Mouse (Mus musculus) hindbrain, embryonic 12.5 days (tissue): ENCODE measurements around the gene Cyb5d2. TPM values are rescaled to one million over a fixed set of nuclear protein-coding genes. Genes with fewer than 3 reads are reported as not detected.

Source experiments
- ATAC-seq: fragments of 200-750 bp; cut with Nextera tagmentation; 2 replicates; pipeline ENCODE4 v1.8.0; 2017; ENCODE audit warnings: moderate TSS enrichment; ENCODE audit not compliant: low FRiP score
- H3K27ac ChIP-seq: fragments of 300-500 bp; sonication (generic); 2 replicates; pipeline ENCODE4 v1.5.1; 2016; ENCODE audit warnings: mild to moderate bottlenecking
- H3K27me3 ChIP-seq: fragments of 300-500 bp; sonication (generic); 2 replicates; pipeline ENCODE4 v1.6.1; 2016; ENCODE audit warnings: mild to moderate bottlenecking
- H3K36me3 ChIP-seq: fragments of 300-500 bp; sonication (generic); 2 replicates; pipeline ENCODE4 v1.6.1; 2016; ENCODE audit warnings: mild to moderate bottlenecking
- H3K4me1 ChIP-seq: fragments of 300-500 bp; sonication (generic); 2 replicates; pipeline ENCODE4 v1.6.1; 2016
- H3K4me2 ChIP-seq: fragments of 300-500 bp; sonication (generic); replicated peaks from 2 replicates; pipeline ENCODE4 v1.6.1; 2016; ENCODE audit warnings: mild to moderate bottlenecking
- H3K4me3 ChIP-seq: fragments of 300-500 bp; sonication (generic); 2 replicates; pipeline ENCODE4 v1.5.1; 2016; ENCODE audit warnings: mild to moderate bottlenecking
- H3K9ac ChIP-seq: fragments of 300-500 bp; sonication (generic); 2 replicates; pipeline ENCODE4 v1.6.1; 2016; ENCODE audit warnings: mild to moderate bottlenecking, moderate library complexity
- H3K9me3 ChIP-seq: fragments of 300-500 bp; sonication (generic); replicated peaks from 2 replicates; pipeline ENCODE4 v1.6.1; 2016; ENCODE audit warnings: mild to moderate bottlenecking
- WGBS: fragments of 180-500 bp; shearing (Covaris S2); methylation state at CpG from one replicate; pipeline ENCODE4 v1.1.7; 2016; 5-methylcytosine and 5-hydroxymethylcytosine counted together
- polyA plus RNA-seq: library from polyadenylated mRNA; unstranded; fragments of >200 nt; fragmentation: Nextera tagmentation; extraction: Ambion mirVana; gene quantifications from 2 replicates; pipeline ENCODE4 v1.2.1, GENCODE M21; 2016

Cyb5d2 gene
- 5.7 and 6.3 TPM in 2 replicates for polyA plus RNA-seq

DNA sequence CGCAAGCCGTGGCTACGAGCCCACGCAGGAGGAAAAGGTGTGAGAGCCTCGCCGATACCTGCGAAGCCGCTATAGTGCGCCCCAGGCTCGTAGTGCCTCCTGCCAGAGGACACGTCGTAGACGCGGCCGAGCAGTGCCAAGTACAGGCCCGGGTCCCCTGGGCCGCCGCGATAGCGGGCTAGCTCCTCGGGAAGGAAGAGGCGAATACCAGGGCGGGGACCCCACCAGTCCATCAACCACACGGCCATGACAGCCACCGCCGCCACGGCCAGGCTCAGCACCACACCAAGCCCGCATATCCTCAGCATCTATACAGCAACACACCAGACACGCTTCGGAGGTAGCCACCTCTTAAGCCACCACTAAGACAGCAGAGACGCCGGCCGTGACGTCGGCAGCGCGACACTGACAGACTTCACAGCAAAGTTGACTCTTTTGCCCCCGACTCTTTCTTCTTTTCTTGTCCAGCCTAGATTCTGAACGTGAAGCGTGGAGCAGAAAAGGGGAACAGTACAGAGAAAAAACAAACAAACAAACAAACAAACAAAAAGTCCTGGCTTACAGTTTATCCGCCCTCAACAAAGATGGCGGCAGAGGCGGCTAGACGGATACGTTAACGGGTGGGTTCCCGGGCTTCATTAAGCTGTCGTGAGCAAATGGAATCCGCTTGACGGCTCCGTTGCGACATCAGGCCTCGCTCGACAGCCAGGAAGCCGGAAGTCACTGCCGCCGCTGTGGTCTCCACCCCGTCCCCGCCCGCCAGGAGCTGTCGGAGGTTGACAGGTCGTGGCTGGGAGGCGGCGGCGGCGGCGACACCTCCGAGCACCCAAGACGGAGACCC lies at the start of gene Cyb5d2, which contains the start of gene Zzef1:
Gene Cyb5d2, minus strand, starts transcription at position 688 of the 841 bp plus-strand sequence.
Gene Zzef1, plus strand, starts transcription at position 772 of the 841 bp plus-strand sequence.
- Histone ChIP-seq H3K4me1 (peaks cover 12% of the 10 kb centered on the region), H3K27me3 (no peaks in the 10 kb centered on the region), H3K9ac (peak within 1 kb of the TSS; percentile 93), H3K9me3 (no peaks in the 10 kb centered on the region), H3K4me3 (peak within 1 kb of the TSS; percentile 99), H3K27ac (peak within 1 kb of the TSS; percentile 82), H3K4me2 (peak within 1 kb of the TSS; percentile 88), H3K36me3 (no peaks in the 10 kb centered on the region)
- ATAC-seq, result peak; percentile 93
- WGBS, result under 1% methylated on average over 69 of the region's 69 CpGs

DNA sequence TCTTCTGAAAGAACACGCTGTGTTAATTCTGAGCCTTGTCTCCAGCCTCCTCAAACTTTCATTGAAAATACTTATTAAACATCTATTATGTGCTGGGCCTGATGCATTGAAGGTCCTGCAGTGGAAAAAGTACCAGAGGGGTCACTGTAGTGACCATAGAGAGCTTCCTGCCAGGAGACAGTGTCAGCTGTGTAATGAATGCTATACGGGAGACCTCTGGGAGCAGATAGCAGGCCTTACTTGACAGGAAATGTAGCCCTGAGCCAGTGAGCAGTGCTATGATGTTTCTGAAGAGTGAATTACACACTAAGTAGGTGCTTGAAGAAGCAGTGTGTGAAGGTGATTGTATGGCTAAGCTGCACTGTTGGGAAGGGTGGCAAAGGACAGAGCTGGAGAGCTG lies 49.6 kb upstream of the Cyb5d2 start:
- peaks cover 54% of the 10 kb centered on the region for H3K36me3 ChIP-seq
- no peak overlapping the region for H3K4me2 ChIP-seq
- 95% methylated on average over 2 of the region's 2 CpGs for WGBS
- no peak overlapping the region for H3K27ac ChIP-seq
- no peak overlapping the region for H3K9ac ChIP-seq
- H3K4me1 ChIP-seq, result no peaks in the 10 kb centered on the region
- H3K9me3 ChIP-seq, result no peaks in the 10 kb centered on the region
- H3K27me3 ChIP-seq, result no peaks in the 10 kb centered on the region
- ATAC-seq, result no peak
- H3K4me3 ChIP-seq, result no peak overlapping the region

DNA sequence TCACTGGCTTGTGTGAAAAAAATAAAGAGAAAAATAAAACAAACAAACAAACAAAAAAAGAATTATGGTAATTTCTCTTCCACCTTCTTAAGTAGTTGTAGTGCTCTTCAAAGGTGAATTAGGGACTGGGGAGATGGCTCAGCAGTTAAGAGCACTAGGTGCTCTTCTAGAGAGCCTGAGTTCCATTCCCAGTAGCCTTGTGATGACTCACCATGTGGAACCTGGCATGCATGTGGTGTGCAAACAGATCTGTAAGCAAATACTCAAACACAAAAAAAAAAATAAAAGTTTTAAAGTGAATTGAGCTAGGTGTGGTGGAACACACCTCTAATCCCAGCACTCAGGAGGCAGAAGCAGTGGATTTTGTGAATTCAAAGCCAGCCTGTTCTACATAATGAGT lies 47.6 kb upstream of the Cyb5d2 start:
- H3K4me2 ChIP-seq, result no peak overlapping the region
- no peak overlapping the region for H3K4me3 ChIP-seq
- no peak for ATAC-seq
- H3K4me1 ChIP-seq, result no peaks in the 10 kb centered on the region
- no peaks in the 10 kb centered on the region for H3K27me3 ChIP-seq
- no peak overlapping the region for H3K27ac ChIP-seq
- H3K9ac ChIP-seq, result no peak overlapping the region
- no peaks in the 10 kb centered on the region for H3K9me3 ChIP-seq
- peaks cover 44% of the 10 kb centered on the region for H3K36me3 ChIP-seq

DNA sequence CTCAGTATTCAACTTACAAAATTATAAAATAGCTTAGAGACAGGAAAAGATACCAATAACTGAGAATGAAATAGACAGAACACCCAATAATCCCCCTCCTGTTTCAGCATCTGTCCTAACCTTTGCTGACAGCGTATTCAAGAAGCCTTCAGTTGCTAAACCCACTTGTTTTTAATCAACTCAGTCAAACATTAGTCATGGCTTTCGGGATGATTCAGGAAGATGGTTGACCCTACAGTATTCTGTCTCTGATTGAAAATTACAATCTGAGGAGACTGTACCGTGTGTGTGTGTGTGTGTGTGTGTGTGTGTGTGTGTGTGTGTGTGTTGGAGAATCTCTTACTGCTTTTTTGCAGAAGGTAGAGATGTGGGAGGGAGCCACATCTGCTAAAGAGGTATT lies 46.8 kb upstream of the Cyb5d2 start:
- Histone ChIP-seq H3K4me1 (no peaks in the 10 kb centered on the region), H3K27ac (no peak overlapping the region)

DNA sequence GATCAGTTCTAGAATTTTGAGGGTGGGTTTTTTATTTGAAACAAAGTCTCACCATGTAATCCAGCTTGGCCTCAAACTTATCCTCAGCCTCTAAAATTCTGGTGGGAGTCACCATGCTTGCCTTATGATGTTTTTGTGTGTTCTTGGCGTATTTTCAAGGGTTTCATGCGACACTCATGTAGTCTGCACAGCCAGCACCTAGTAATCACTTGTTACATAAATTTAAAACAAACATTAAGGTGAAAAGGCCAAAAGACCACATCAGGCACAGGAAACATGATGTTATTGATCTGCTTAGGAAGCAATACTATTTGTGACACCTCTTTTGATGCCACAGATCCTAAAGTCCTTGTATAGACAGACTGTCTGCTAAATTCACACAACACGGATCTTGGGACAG lies 33.9 kb upstream of the Cyb5d2 start:
- H3K4me1 ChIP-seq, result no peaks in the 10 kb centered on the region
- ATAC-seq, result no peak
- no peaks in the 10 kb centered on the region for H3K9me3 ChIP-seq
- no peak overlapping the region for H3K4me3 ChIP-seq
- no peak overlapping the region for H3K4me2 ChIP-seq
- WGBS, result 86% methylated on average over 3 of the region's 3 CpGs
- H3K27ac ChIP-seq, result no peak overlapping the region
- H3K9ac ChIP-seq, result no peak overlapping the region
- H3K36me3 ChIP-seq, result peaks cover 55% of the 10 kb centered on the region
- no peaks in the 10 kb centered on the region for H3K27me3 ChIP-seq

More for the DNA sequence above, 46.8 kb upstream of the Cyb5d2 start:
- ATAC-seq, result no peak
- Histone ChIP-seq H3K9me3 (no peaks in the 10 kb centered on the region), H3K9ac (no peak overlapping the region), H3K4me3 (no peak overlapping the region), H3K4me2 (no peak overlapping the region), H3K36me3 (peaks cover 36% of the 10 kb centered on the region), H3K27me3 (no peaks in the 10 kb centered on the region)
- whole genome bisulfite sequencing, result 94% methylated on average over 3 of the region's 3 CpGs

DNA sequence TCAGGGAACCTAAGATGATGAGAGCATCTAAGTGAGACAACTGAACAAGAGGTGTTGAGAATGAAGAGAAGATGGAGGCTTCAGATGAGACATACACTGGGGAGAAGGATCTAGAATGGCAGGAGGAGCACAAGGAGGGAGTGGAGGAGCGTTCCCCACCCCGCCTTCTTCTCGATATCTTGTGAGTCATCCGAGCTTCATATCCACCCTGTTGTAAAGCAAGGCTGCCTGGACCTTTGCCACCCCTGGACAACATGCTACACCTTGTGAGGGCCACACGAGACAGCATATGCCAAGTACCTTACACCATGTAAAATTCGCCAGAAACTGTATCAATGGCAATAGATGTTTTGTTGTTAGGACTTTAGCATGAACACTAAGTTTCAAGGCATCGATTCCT lies 25.1 kb upstream of the Cyb5d2 start:
- peaks cover 42% of the 10 kb centered on the region for H3K36me3 ChIP-seq
- H3K4me3 ChIP-seq, result no peak overlapping the region
- no peaks in the 10 kb centered on the region for H3K27me3 ChIP-seq
- no peak overlapping the region for H3K9ac ChIP-seq
- H3K4me2 ChIP-seq, result no peak overlapping the region
- H3K27ac ChIP-seq, result no peak overlapping the region
- no peaks in the 10 kb centered on the region for H3K4me1 ChIP-seq
- 90% methylated on average over 7 of the region's 7 CpGs for WGBS
- H3K9me3 ChIP-seq, result no peaks in the 10 kb centered on the region
- no peak for ATAC-seq

DNA sequence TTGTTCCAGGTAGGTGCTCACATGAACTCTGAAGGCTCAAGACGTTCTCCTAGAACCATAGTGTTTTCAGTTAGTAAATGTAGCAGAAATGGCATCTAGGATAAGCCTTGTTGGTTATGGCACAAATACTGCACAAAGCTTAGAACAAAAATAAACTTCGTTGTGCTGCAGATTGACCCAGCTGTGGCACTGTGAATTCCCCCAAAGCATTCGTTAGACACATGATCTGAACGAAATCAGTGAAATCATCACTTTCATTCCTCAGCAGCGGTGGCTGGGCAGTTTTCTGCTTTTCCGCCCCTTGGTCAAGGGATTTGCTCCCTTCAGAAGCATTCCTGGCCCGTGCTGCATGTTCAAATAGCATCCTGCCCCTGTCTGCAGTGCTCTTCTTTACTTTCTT lies 22.1 kb upstream of the Cyb5d2 start:
- Histone ChIP-seq H3K27ac (no peak overlapping the region), H3K27me3 (no peaks in the 10 kb centered on the region), H3K9me3 (no peaks in the 10 kb centered on the region), H3K36me3 (peaks cover 25% of the 10 kb centered on the region), H3K4me1 (no peaks in the 10 kb centered on the region), H3K4me2 (no peak overlapping the region), H3K9ac (no peak overlapping the region), H3K4me3 (no peak overlapping the region)
- no peak for ATAC-seq
- WGBS, result 89% methylated on average over 7 of the region's 7 CpGs

DNA sequence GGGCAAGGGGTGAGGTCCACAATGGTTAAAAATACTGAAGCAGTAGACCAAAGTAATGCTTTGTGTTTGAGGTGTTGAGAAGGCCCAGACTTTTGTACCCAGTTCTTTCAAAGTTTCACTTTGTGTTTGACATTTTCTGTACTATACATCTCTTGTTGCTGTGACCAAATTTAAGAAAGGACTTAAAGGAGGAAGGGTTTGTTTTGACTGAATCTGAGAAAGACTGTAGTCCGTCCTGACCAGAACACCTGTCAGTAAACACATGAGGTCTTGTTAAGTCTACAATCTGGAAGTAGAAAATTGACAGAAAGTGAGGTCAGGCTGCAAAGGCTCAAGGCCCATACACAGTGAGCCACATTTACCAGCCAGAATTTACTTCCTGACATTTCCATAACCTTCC lies 20.9 kb upstream of the Cyb5d2 start:
- Histone ChIP-seq H3K4me2 (no peak overlapping the region), H3K4me1 (no peaks in the 10 kb centered on the region), H3K9me3 (no peaks in the 10 kb centered on the region), H3K36me3 (peaks cover 15% of the 10 kb centered on the region), H3K27ac (no peak overlapping the region), H3K9ac (no peak overlapping the region), H3K27me3 (no peaks in the 10 kb centered on the region), H3K4me3 (no peak overlapping the region)
- ATAC-seq, result no peak
- WGBS, result 84% methylated on average over 1 of the region's 1 CpGs

DNA sequence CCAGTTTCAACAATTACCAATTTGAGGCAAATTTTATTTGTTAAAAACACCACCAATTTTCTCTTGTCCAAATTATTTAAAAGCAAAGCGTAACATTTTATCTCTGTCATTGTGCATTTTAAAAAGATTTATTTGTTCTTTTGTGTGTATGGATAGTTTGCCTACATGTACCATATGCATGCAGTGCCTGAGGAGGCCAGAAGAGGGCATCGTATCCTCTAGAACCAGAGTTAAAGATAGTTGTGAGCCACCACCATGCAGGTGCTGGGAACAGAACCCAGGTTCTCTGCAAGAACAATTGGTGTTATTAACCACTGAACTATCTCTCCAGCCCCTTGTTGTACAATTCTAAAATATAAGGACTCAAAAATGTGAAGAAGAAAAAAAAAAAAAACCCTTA lies 18.2 kb upstream of the Cyb5d2 start:
- H3K9me3 ChIP-seq, result no peaks in the 10 kb centered on the region
- H3K4me1 ChIP-seq, result no peaks in the 10 kb centered on the region
- 76% methylated on average over 2 of the region's 2 CpGs for WGBS
- no peak overlapping the region for H3K4me3 ChIP-seq
- H3K36me3 ChIP-seq, result 0 out of 2 replicates have a peak, but pooled peaks cover 5% of the 10 kb centered on the region
- ATAC-seq, result no peak
- no peak overlapping the region for H3K9ac ChIP-seq
- H3K27me3 ChIP-seq, result no peaks in the 10 kb centered on the region
- H3K27ac ChIP-seq, result no peak overlapping the region
- H3K4me2 ChIP-seq, result no peak overlapping the region

DNA sequence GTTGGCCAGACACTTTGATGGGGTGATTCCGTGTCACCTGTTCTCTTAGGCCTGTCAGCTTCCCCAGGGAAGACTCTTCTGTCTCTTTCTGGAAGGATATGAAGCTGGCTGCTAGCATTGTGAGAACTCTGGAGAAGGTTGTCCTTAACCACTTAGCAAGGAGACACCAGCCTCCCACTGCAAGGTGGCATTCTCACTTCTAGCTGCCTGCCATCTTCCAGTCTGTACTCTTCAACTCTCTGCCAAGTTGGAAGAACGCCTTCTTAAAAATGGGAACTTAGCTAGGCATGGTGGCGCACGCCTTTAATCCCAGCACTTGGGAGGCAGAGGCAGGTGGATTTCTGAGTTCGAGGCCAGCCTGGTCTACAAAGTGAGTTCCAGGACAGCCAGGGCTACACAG lies 17.7 kb upstream of the Cyb5d2 start:
- 94% methylated on average over 5 of the region's 5 CpGs for WGBS
- no peaks in the 10 kb centered on the region for H3K4me1 ChIP-seq
- no peak overlapping the region for H3K4me2 ChIP-seq
- no peak overlapping the region for H3K27ac ChIP-seq
- H3K36me3 ChIP-seq, result no peaks in the 10 kb centered on the region
- H3K27me3 ChIP-seq, result no peaks in the 10 kb centered on the region
- H3K9me3 ChIP-seq, result no peaks in the 10 kb centered on the region
- H3K4me3 ChIP-seq, result no peak overlapping the region
- no peak for ATAC-seq
- no peak overlapping the region for H3K9ac ChIP-seq

DNA sequence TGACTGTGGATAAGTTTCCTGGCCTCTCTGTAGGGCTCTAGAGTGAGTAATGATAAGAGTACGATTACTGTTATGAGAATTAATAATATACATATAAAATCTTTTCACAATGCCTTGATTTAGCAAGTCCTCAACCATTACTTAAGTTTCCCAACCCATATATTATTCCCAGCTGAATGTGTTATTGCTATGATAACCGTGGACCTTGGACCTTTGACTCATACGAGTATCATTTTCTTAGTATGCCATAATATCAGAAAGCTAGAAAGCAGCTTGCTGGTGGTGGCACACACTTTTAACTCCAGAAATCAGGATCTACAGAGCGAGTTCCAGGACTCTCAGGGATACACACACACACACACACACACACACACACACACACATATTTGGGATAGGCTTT lies 12.1 kb upstream of the Cyb5d2 start:
- Histone ChIP-seq H3K4me3 (no peak overlapping the region), H3K9ac (no peak overlapping the region), H3K4me2 (no peak overlapping the region), H3K36me3 (no peaks in the 10 kb centered on the region), H3K27ac (no peak overlapping the region), H3K27me3 (no peaks in the 10 kb centered on the region), H3K4me1 (no peaks in the 10 kb centered on the region), H3K9me3 (no peaks in the 10 kb centered on the region)
- no peak for ATAC-seq
- 87% methylated on average over 4 of the region's 4 CpGs for WGBS

DNA sequence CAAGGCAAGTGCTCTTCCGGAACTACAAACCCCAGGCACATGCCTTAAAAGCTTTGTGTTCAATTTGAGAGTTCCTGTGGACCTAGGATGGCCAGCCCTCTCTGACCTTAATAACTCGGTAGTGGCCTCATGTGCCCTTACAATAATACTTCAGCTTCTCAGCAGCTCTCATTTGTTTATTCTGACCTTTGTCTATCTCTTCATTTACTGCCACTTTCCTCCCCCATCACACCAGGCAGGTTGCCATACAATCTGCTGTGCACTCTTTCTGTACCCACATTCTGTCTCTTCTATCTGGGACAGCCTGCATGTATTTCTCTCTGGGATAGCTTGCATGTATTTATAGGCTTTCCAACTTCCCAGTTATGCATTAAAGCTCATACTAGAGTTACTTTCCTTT lies 10.6 kb upstream of the Cyb5d2 start:
- no peak for ATAC-seq
- Histone ChIP-seq H3K36me3 (no peaks in the 10 kb centered on the region), H3K4me1 (no peaks in the 10 kb centered on the region), H3K4me2 (no peak overlapping the region), H3K27me3 (no peaks in the 10 kb centered on the region), H3K4me3 (no peak overlapping the region), H3K27ac (no peak overlapping the region), H3K9ac (no peak overlapping the region), H3K9me3 (no peaks in the 10 kb centered on the region)
- WGBS, result 74% methylated on average over 2 of the region's 2 CpGs

DNA sequence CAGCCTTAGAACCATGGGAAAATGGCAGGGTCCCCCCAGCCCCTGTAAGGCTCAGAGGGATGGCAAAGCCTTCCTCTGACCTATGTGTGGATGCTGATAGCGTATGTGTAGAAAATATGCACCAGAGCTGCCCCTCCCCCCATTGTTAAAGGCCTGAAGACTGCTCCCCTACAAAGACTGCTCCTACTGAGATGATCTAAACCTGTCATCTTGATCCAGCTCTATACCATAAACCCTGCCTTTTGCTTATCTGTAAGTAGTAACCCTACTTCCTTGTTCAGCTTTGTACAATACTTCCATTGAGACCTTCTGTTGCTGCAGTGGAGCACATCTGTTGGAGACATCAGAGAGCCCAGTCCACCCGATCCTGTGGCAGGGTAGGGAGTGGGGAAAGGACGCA lies 9.3 kb upstream of the Cyb5d2 start:
- no peaks in the 10 kb centered on the region for H3K4me1 ChIP-seq
- no peaks in the 10 kb centered on the region for H3K36me3 ChIP-seq
- no peaks in the 10 kb centered on the region for H3K27me3 ChIP-seq
- no peak overlapping the region for H3K4me2 ChIP-seq
- WGBS, result 90% methylated on average over 3 of the region's 3 CpGs
- ATAC-seq, result no peak
- H3K9me3 ChIP-seq, result no peaks in the 10 kb centered on the region
- H3K27ac ChIP-seq, result no peak overlapping the region
- no peak overlapping the region for H3K9ac ChIP-seq
- no peak overlapping the region for H3K4me3 ChIP-seq
